Mouse (Mus musculus) frontal cortex, postnatal 25 days (tissue): ENCODE results near the gene Hyal1.
A peak's percentile ranks its signal among the peaks of the same experiment; 100 is the strongest.

Source experiments
- DNase-seq, 2 experiments: peaks; one replicate each; pipeline ENCODE4 v3.0.0; 2022; ENCODE audit warnings: low spot score in 2 of 2

Hyal1 gene

DNA sequence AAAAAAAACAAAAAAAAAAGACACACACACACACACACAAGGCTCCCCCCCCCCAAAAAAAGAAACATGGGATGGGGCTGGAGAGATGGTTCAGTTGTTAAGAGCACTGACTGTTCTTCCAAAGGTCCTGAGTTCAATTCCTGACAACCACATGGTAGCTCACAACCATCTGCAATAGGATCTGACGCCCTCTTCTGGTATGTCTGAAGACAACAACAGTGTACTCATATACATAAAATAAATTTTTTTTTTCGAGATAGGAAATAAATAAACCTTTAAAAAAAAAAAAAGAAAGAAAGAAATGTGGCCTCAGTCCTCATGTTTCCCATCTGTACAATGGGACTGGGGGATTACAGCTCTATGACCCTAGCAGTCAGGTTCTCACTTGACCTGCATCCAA is 40.7 kb downstream of the Hyal1 start:
- no peak for DNase-seq

DNA sequence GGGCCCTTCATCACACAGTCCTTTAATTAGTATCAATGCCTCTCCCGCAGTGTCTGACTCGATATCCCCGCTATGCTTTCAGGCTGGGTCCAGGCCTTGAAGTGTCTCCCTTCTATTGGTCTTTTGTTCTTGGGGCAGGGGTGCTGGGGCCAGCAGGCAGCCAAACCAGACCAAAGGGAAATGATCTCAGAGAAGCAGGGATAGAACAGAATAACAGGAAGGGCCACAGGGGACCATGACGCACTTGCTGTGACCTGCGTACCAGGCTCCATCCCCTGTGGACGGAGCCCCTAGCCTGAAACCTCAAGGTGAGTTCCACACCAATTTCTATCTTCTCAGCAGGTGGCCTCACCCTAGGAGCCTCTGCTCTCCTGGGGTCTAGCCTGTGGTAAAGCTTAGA is 41.4 kb downstream of the Hyal1 start:
- DNase-seq, result no peak

DNA sequence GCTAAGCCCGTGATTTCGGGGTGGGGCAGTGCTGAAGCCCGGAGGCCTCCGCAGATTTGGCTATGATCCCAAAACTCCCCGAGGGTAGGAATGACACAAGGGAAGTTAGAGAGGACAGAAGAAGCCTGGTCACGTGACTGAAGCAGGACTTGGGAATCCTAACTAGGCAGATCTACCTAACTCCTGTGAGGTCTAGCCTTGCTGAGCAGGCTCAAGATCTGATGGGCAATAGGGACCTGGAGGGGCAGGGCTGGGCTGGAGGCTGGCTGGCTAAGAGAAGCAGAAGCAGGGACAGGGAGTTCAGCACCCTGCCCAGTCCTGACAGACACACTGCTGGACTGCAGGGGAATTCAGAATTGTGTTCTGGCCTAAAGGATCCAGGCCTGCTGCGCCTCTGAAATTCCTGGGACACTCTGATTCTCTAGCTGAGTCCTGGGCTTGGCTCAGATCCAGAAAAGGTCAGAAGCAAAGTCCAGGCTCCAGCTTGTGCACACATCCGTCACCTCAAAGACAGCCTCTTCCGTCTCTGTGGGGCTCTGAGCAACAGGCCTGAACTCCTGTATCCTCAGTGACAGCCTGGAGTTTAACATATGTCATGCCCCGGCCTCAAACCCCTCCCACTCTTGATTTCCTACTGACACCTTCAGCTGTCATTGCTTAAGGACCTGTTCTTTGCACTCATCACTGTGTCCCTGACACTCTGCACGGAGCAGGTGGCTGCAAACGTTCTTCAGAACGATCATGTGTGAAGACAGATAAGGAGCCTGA is 42.2 kb downstream of the Hyal1 start:
- no peak for DNase-seq

GRCm38 (mm10) chr9:107619546-107619879 is 42.8 kb downstream of the Hyal1 start:
- no peak for DNase-seq

GRCm38 (mm10) chr9:107620954-107621353 is 44.2 kb downstream of the Hyal1 start:
- no peak for DNase-seq

- no peak for DNase-seq
Measured at GRCm38 (mm10) chr9:107624539-107624938, 47.8 kb downstream of the Hyal1 start.

DNA sequence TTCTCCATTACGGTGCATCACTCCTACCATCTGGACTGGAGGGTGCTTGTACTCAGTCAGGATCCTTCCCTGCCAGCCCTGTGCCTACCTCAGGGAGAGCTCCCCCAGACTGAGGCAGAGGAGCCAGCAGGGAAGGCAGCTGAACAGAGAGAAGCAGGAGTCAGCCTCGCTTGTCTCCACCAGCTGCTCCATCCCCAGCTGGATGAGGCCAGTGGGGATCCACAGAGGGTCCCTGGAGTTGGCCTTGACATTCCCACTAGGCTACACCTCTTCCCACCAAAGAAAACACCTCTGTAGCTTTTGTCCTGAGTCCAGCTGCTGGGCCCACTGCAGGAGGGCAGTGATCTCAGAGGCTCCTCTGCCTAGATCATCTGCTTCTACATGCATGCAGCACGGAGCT is 48.2 kb downstream of the Hyal1 start:
- no peak for DNase-seq

DNA sequence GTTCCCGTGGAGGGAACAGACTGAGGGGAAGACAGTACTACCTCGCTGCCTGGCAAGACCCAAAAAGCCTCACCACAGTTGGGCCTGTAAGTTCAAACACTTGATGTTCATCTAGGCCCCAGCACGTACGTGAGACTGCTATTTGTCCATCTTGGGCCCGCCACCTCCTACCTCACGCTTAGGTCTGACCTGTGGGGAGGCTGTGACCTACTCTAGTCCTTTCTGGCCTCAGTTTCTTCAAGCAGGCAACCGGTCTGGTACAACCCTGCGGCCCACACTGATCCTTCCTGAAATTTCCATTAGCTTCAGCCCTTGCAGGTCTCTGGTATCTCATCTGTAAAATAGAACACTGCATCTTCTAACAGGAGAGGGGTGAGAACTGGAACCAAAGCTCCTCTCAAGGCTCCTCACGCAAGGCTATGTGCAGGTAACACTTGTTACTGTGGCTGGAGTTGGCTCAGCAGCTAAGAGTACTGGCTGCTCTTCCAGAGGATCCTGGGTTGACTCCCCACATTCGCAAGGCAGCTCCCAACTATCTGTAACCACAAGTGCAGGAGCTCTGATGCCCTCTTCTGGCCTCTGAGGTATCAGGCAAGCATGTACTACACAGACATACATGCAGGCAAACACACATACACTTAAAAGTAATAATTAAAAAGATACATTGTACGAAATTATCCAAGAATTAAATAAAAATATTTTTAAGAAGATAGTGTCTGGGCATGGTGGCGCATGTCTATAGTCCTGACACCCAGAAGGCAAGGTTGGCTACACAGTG is 48.8 kb downstream of the Hyal1 start:
- DNase-seq, result no peak

GRCm38 (mm10) chr9:107626158-107626843 is 49.6 kb downstream of the Hyal1 start:
- no peak for DNase-seq

DNA sequence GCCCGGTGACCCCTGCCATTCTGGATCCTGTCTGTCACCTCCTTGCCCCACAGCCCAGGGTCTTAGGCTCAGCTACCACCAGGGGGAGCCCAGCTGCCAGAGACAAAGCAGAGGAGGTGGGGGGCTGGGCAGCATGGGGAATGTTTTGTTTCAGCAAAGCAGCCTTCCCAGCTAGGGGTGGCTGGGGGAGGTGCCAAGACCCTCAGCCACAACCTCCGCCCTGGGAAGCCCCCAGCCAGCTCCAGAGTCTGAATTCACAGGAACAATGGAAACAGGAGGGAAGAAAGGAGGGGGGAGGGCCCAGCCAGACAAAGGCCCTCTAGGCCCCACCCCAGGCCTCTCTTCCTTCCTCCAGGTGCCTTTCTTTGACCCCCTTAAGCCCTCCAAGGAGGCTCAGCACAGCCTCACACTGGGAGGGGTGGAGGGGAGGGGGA is 50.1 kb downstream of the Hyal1 start:
- peak; percentile 68 to 72 for DNase-seq

GRCm38 (mm10) chr9:107627387-107628255 is 50.9 kb downstream of the Hyal1 start:
- no peak for DNase-seq

GRCm38 (mm10) chr9:107628721-107629410 is 52.1 kb downstream of the Hyal1 start:
- no peak for DNase-seq

DNA sequence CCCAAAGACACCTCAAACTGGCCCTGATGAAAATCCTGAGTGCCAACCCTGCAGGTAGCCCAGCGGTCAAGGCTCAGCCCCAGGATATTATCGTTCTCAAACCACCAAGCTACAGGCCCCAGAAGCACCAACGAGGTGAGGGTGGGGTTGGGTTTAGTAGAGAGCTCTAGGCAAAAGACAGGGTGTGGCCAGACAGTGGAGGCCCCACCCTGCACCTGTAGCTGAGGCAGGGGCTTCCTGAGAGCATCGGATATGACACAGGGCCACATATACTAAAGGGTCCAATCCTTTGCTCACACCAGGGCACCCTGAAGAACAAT is 52.6 kb downstream of the Hyal1 start:
- no peak for DNase-seq

DNA sequence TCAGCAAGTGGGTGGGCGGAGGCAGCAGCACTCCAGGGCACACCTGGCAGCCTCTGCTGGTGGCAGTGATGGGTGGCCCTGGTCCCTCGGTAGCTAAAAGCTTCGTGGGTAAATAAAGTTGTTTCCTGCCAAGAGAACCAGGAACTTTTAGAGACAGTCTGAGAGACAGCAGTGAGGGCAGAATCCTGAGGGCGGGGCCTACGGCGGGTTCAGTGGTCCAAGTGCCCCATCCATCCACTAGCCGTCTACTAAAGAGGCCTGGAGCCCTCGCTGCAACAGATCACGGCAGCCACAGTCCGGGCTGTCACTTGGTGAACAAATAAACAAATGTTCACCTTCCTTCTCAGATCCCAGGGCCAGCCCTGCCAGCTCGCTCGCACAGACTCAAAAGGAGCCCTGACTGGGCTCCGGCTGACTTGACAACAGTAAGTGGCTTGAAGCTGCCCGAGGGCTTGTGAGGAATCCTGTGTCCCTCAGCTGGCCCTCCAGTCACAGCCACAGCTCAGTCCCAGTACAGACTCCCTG is 53.2 kb downstream of the Hyal1 start:
- no peak for DNase-seq

DNA sequence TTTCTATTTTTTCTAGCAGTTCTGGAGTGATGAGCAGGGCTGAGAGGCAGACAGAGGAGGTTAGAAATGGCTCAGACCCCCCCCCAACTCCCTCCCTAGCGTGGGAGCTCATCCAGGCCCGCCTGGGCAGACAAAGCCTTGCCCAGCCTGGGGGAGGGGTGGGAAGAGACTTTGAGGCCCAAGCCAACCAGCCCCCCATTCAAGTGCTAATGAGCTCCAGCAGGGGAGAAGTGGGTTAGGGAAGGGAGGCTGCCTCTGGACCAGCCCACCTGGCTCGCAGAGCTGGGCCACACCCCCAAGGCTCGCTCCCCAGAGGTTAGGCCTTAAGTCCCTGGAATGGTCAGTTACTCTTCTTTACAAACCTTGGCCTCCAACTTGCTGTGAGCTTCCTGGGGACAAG is 53.8 kb downstream of the Hyal1 start:
- DNase-seq, result no peak
